Mouse (Mus musculus): ENCODE measurements at regions not wholly inside any gene's neighbourhood (a gene's known extent, or its start where the extent isn't known, plus 50 kb on each side); places are given as distances from the start of the nearest gene placed in this dataset.

GRCm38 (mm10) chr10:27843010-27843409 lies 223.5 kb upstream of the Lama2 start:
- TF ChIP-seq CTCF (IDR thresholded peaks at IDR 0.05) (no peak), EP300 (IDR thresholded peaks at IDR 0.05) (no peak)

Data from lung, postnatal 0 days (tissue).